Mouse (Mus musculus) heart, embryonic 14.5 days (tissue): ENCODE data around the gene Map2k2. TPM values are rescaled to one million over a fixed set of nuclear protein-coding genes. Genes with fewer than 3 reads are reported as not detected.
A peak's percentile ranks its signal among the peaks of the same experiment; 100 is the strongest.

Experiments used
- ATAC-seq: fragments of 200-750 bp; cut with Nextera tagmentation; 2 replicates; pipeline ENCODE4 v1.8.0; 2017; ENCODE audit warnings: low read depth, moderate TSS enrichment; ENCODE audit not compliant: insufficient number of reproducible peaks, insufficient read depth, low FRiP score
- H3K27ac ChIP-seq, 2 experiments: fragments of 200-500 bp in 1 of 2; fragments of 300-500 bp in 1 of 2; sonication (generic) in 1 of 2; replicated peaks in 1 of 2; 2 replicates each; pipeline ENCODE4 v1.5.1; 2012 to 2014; ENCODE audit warnings: low read depth in 2 of 2, low read length in 2 of 2, control low read depth in 1 of 2, mild to moderate bottlenecking in 1 of 2, mixed read lengths in 1 of 2; ENCODE audit not compliant: control insufficient read depth in 1 of 2, insufficient read depth in 1 of 2
- H3K27me3 ChIP-seq: fragments of 300-500 bp; sonication (generic); 2 replicates; pipeline ENCODE4 v1.6.1; 2014; ENCODE audit warnings: mild to moderate bottlenecking, low read length, control low read depth; ENCODE audit not compliant: control insufficient read depth, insufficient read depth
- H3K36me3 ChIP-seq: fragments of 300-500 bp; sonication (generic); 2 replicates; pipeline ENCODE4 v1.6.1; 2014; ENCODE audit warnings: mild to moderate bottlenecking, control low read depth, low read length, mixed read lengths; ENCODE audit not compliant: control insufficient read depth, insufficient read depth
- H3K4me1 ChIP-seq, 2 experiments: fragments of 200-500 bp in 1 of 2; fragments of 300-500 bp in 1 of 2; sonication (generic) in 1 of 2; 2 replicates each; pipeline ENCODE4 v1.6.1; 2012 to 2014; ENCODE audit warnings: low read length in 2 of 2, control low read depth in 1 of 2, mixed read lengths in 1 of 2; ENCODE audit not compliant: control insufficient read depth in 2 of 2, insufficient read depth in 2 of 2
- H3K4me2 ChIP-seq: fragments of 300-500 bp; sonication (generic); 2 replicates; pipeline ENCODE4 v1.6.1; 2014; ENCODE audit warnings: mild to moderate bottlenecking, low read length
- H3K4me3 ChIP-seq, 2 experiments: fragments of 200-500 bp in 1 of 2; fragments of 300-500 bp in 1 of 2; sonication (generic) in 1 of 2; 2 replicates each; pipeline ENCODE4 v1.5.1; 2012 to 2014; ENCODE audit warnings: low read length in 2 of 2, mild to moderate bottlenecking in 2 of 2, control low read depth in 1 of 2, low read depth in 1 of 2, moderate library complexity in 1 of 2; ENCODE audit not compliant: control insufficient read depth in 1 of 2, insufficient read depth in 1 of 2
- H3K9ac ChIP-seq: fragments of 300-500 bp; sonication (generic); 2 replicates; pipeline ENCODE4 v1.6.1; 2014; ENCODE audit warnings: mild to moderate bottlenecking, low read length
- H3K9me3 ChIP-seq: fragments of 300-500 bp; sonication (generic); 2 replicates; pipeline ENCODE4 v1.6.1; 2016; ENCODE audit warnings: low read length, control low read depth; ENCODE audit not compliant: control insufficient read depth
- WGBS: fragments of 180-500 bp; shearing (Covaris S2); extraction: QIAGEN DNeasy Blood & Tissue Kit; methylation state at CpG from one replicate; pipeline ENCODE4 v1.1.7; 2014; 5-methylcytosine and 5-hydroxymethylcytosine counted together
- polyA plus RNA-seq: library from polyadenylated mRNA; unstranded; fragments of >200 nt; fragmentation: Nextera tagmentation; extraction: Ambion mirVana; gene quantifications from 2 replicates; pipeline ENCODE4 v1.2.1, GENCODE M21; 2014

Gene Map2k2
- polyA plus RNA-seq, 1 experiment from 2014 or later = 159 TPM

DNA sequence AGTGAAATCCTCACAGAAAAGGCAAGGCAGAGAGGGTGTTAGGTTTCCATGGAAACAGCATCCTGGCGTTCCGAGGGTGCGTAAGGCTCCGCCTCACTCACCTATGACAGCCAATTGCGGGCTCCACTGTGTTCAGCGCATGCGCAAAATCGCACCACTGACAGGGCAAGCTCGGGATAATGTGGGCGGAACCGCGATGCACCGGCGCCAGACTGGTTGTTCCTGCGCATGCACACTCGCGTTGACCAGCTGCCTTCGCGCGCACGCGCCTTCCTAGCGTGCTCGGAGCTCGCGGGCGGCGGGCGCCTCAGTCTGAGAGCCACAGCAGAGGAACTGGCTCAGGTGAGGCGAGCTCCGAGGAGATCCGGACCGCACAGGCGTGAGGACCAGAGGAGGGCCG, 35.9 kb upstream of the Map2k2 start, which contains the start of gene Thop1:
Gene Thop1 (plus strand): TSS at position 200 of the 400 bp plus-strand sequence.
- Histone ChIP-seq H3K27ac (0 out of 4 replicates have a peak within 1 kb of the TSS, but pooled peaks of 1 of the 2 experiments have one; percentile 66), H3K27me3 (no peaks in the 10 kb centered on the region), H3K9ac (peak within 1 kb of the TSS; percentile 90), H3K9me3 (no peaks in the 10 kb centered on the region), H3K4me2 (peak within 1 kb of the TSS; percentile 91), H3K4me3 (peak within 1 kb of the TSS; percentile 76 to 77), H3K4me1 (peaks cover 4 to 6% of the 10 kb centered on the region in 2 experiments), H3K36me3 (peaks cover 8% of the 10 kb centered on the region)
- WGBS = under 1% methylated on average over 35 of the region's 35 CpGs
- peak; percentile 94 for ATAC-seq

DNA sequence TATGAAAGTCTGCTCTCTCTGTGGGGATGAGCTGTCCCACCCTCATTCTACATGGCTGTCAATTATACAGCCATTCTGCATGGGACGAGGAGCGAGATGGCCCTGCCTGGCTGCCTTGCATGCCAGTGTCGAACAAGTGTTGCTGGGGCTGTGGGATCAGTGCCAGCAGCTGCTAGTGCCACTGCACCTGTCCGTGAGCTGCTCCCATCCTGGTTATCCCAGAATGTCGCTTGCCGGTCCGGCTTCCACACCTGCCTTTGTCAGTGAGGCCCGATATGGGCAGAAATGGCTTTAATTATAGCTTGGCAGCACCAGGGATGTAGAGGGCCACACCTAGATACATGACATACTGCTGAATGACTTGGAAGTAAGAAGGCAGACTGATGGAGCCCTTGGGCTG, 33.4 kb upstream of the Map2k2 start:
- Histone ChIP-seq H3K27ac (no peak overlapping the region), H3K4me3 (no peak overlapping the region), H3K4me1 (peaks cover 4 to 6% of the 10 kb centered on the region in 2 experiments), H3K36me3 (peaks cover 20% of the 10 kb centered on the region), H3K9me3 (no peaks in the 10 kb centered on the region), H3K9ac (no peak overlapping the region), H3K4me2 (no peak overlapping the region), H3K27me3 (no peaks in the 10 kb centered on the region)
- 94% methylated on average over 8 of the region's 8 CpGs for WGBS
- ATAC-seq = no peak

GRCm38 (mm10) chr10:81073464-81073863, 32.3 kb upstream of the Map2k2 start:
- Histone ChIP-seq H3K4me1 (peaks cover 4 to 6% of the 10 kb centered on the region in 2 experiments), H3K27me3 (no peaks in the 10 kb centered on the region), H3K9me3 (no peaks in the 10 kb centered on the region), H3K27ac (no peak overlapping the region), H3K4me2 (no peak overlapping the region), H3K36me3 (peaks cover 31% of the 10 kb centered on the region), H3K4me3 (no peak overlapping the region), H3K9ac (no peak overlapping the region)
- ATAC-seq = no peak
- WGBS = 65% methylated on average over 7 of the region's 7 CpGs

DNA sequence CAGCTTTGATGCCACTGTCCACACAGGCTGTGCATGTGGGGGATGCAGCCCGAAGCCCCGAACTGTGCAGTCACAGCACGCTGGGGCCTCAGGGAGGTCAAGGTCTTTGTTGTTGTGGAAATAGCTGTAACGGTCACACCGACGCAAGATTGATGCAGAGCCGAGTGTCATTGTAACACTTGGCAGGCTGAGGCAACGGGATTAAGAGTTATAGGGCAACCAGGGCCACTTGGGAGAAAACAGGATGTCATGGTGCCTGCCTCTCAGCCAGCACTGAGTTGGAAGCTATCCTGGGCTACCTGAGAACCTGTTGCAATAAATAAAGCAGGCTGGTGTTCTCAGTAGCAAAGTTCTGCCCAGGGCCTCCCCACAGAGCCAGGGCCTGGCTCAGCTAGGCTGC, 30.0 kb upstream of the Map2k2 start:
- no peak overlapping the region for H3K4me2 ChIP-seq
- H3K4me3 ChIP-seq = no peak overlapping the region

GRCm38 (mm10) chr10:81076356-81076755, 29.4 kb upstream of the Map2k2 start:
- WGBS = 89% methylated on average over 1 of the region's 1 CpGs
- Histone ChIP-seq H3K27ac (no peak overlapping the region), H3K27me3 (no peaks in the 10 kb centered on the region), H3K4me2 (no peak overlapping the region), H3K36me3 (peaks cover 60% of the 10 kb centered on the region), H3K9me3 (no peaks in the 10 kb centered on the region), H3K9ac (no peak overlapping the region), H3K4me3 (no peak overlapping the region), H3K4me1 (no peaks in the 10 kb centered on the region)
- ATAC-seq = no peak

More for the DNA sequence above, 30.0 kb upstream of the Map2k2 start:
- H3K36me3 ChIP-seq = peaks cover 54% of the 10 kb centered on the region
- no peak overlapping the region for H3K27ac ChIP-seq
- H3K9ac ChIP-seq = no peak overlapping the region
- ATAC-seq = no peak
- peaks cover under 1 to 1% of the 10 kb centered on the region in 2 experiments; a peak in 3 of 4 replicates for H3K4me1 ChIP-seq
- WGBS = 83% methylated on average over 8 of the region's 8 CpGs
- no peaks in the 10 kb centered on the region for H3K9me3 ChIP-seq
- no peaks in the 10 kb centered on the region for H3K27me3 ChIP-seq

- Histone ChIP-seq H3K9me3 (no peaks in the 10 kb centered on the region), H3K36me3 (peaks cover 75% of the 10 kb centered on the region), H3K27me3 (no peaks in the 10 kb centered on the region), H3K4me1 (no peaks in the 10 kb centered on the region), H3K9ac (no peak overlapping the region), H3K27ac (no peak overlapping the region), H3K4me3 (no peak overlapping the region), H3K4me2 (no peak overlapping the region)
- no peak for ATAC-seq
- WGBS = 85% methylated on average over 11 of the region's 11 CpGs
Observed at GRCm38 (mm10) chr10:81077916-81078315, 27.8 kb upstream of the Map2k2 start.

DNA sequence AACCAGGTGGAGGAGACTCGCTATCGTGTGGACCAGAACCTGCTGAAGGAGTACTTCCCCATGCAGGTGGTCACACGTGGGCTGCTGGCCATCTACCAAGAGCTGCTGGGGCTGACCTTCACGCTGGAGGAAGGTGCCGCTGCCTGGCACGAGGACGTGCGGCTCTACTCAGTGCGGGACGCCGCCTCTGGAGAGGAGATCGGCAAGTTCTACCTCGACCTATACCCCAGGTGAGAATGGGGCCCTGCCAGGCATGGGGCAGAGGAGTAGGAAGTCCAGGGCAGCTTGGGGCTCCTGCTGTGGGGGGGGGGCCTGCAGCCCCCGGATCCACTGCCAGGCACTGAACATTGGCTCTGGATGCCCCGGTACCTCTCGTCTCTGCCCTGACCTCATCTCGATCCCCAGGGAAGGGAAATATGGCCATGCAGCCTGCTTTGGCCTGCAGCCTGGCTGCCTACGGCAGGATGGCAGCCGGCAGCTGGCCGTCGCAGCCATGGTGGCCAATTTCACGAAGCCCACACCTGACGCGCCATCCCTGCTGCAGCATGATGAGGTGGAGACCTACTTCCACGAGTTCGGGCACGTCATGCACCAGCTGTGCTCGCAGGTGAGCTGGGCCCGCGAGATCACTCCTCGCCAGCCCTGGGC, 25.6 kb upstream of the Map2k2 start:
- Histone ChIP-seq H3K4me1 (no peaks in the 10 kb centered on the region), H3K27ac (no peak overlapping the region), H3K4me3 (no peak overlapping the region), H3K27me3 (no peaks in the 10 kb centered on the region), H3K36me3 (peaks cover 64% of the 10 kb centered on the region), H3K9ac (no peak overlapping the region), H3K9me3 (no peaks in the 10 kb centered on the region), H3K4me2 (no peak overlapping the region)
- WGBS = 90% methylated on average over 31 of the region's 31 CpGs
- no peak for ATAC-seq
